Comparison of ENCODE assay signal across 17 mouse cellular contexts in the genomic region with DNA sequence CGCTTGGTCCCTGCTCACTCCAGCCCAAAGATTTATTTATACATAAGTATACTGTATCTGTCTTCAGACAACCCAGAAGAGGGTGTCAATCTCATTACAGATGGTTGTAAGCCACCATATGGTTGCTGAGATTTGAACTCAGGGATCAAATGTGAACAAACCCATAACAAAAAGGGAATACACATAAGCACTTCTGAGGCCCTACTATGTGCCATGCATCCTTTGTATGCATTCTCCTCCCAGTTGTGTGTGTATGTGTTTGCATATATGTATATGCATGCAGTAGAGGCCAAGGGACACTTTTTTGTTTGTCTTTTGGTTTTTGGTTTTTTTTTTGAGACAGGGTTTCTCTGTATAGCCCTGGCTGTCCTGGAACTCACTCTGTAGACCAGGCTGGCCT. TPM values are rescaled to one million over a fixed set of nuclear protein-coding genes. Genes with fewer than 3 reads are reported as not detected.
"Had no signal": no experiment of that assay in that cellular context is flagged by ENCODE, and none has a peak within 500 bp of the region (broad histone marks: within the 10 kb centered on the region; RNA-seq: fewer than 3 reads in every experiment).

No protein-coding gene starts in this region.

- H3K36me3 ChIP-seq: stomach, embryonic 15.5 days had no signal

- H3K27ac ChIP-seq: neural tube, embryonic 12.5 days; neural tube, embryonic 13.5 days; neural tube, embryonic 15.5 days; stomach, embryonic 15.5 days; stomach, postnatal 0 days had no signal

- H3K4me1 ChIP-seq: neural tube, embryonic 12.5 days; neural tube, embryonic 13.5 days; neural tube, embryonic 15.5 days had no signal

- H3K27me3 ChIP-seq: neural tube, embryonic 12.5 days; neural tube, embryonic 13.5 days; neural tube, embryonic 15.5 days; stomach, embryonic 15.5 days had no signal

- H3K4me2 ChIP-seq: neural tube, embryonic 12.5 days; neural tube, embryonic 13.5 days; neural tube, embryonic 15.5 days; stomach, embryonic 15.5 days had no signal

- H3K4me3 ChIP-seq: neural tube, embryonic 12.5 days; neural tube, embryonic 13.5 days; neural tube, embryonic 15.5 days; stomach, embryonic 15.5 days had no signal

- H3K9me3 ChIP-seq: neural tube, embryonic 12.5 days; neural tube, embryonic 13.5 days; neural tube, embryonic 15.5 days; stomach, embryonic 15.5 days had no signal

- DNase-seq: retina, postnatal 1 day; right cerebral cortex, adult 18-20 months; right cerebral cortex, postnatal 14 days; right cerebral cortex, postnatal 25 days; right cerebral cortex, postnatal 4 days; spleen, adult 18-20 months; thymus, adult 2 months; thymus, postnatal 14 days; thymus, postnatal 25 days; thymus, postnatal 36 days; thymus, postnatal 4 days had no signal

- H3K9ac ChIP-seq: neural tube, embryonic 12.5 days; neural tube, embryonic 13.5 days; neural tube, embryonic 15.5 days; stomach, embryonic 15.5 days had no signal

RNA-seq across cellular contexts. Expression of gene Foxj1, which starts 31.4 kb away (rescaled TPM):
- total RNA-seq: neutrophil, adult 5-6 weeks had no signal
